Mouse (Mus musculus): Measurements from ENCODE around the gene 2610042L04Rik.
"Not testable (repeated sequence)": the region's sequence is repeated elsewhere in the genome, so short reads cannot be mapped to it uniquely, and the experiment has no call there.

GRCm38 (mm10) chr14:4334476-4335080 is at the start of gene 2610042L04Rik:
- not testable (repeated sequence) for TF ChIP-seq CTCF (IDR thresholded peaks at IDR 0.05; ENCODE audit: low read depth, low read length); POLR2A (IDR thresholded peaks at IDR 0.05; ENCODE audit: borderline replicate concordance, low read depth, low read length)
